Mouse (Mus musculus) CH12F3 (cell line): ENCODE data around the gene Rnf43.

Experiments
- in situ Hi-C: fragments of 300-500 bp; cut with MboI; formaldehyde crosslinking; loops from 2 replicates; pipeline ENCODE4 v1.14.3; 2020; ENCODE audit warnings: low sequenced_read_pairs

Rnf43 gene

GRCm38 (mm10) chr11:87675606-87676005, 13.1 kb downstream of the Rnf43 start:
- in situ Hi-C loops = no loop called here

GRCm38 (mm10) chr11:87677756-87678155, 15.2 kb downstream of the Rnf43 start:
- in situ Hi-C loops = no loop called here

GRCm38 (mm10) chr11:87678545-87678944, 16.0 kb downstream of the Rnf43 start:
- in situ Hi-C loops = no loop called here

- in situ Hi-C loops = no loop called here
Measured at GRCm38 (mm10) chr11:87678976-87679375, 16.5 kb downstream of the Rnf43 start.

GRCm38 (mm10) chr11:87680786-87681185, 18.3 kb downstream of the Rnf43 start:
- in situ Hi-C loops = no loop called here

- in situ Hi-C loops = no loop called here
Measured at GRCm38 (mm10) chr11:87682096-87682495, 19.6 kb downstream of the Rnf43 start.

- in situ Hi-C loops = no loop called here
Measured at GRCm38 (mm10) chr11:87682838-87683571, 20.5 kb downstream of the Rnf43 start.

- in situ Hi-C loops = no loop called here
Measured at GRCm38 (mm10) chr11:87686407-87686806, 23.9 kb downstream of the Rnf43 start.

- in situ Hi-C loops = no loop called here
Measured at GRCm38 (mm10) chr11:87687246-87688225, 25.0 kb downstream of the Rnf43 start.

GRCm38 (mm10) chr11:87688478-87689203, 26.1 kb downstream of the Rnf43 start:
- in situ Hi-C loops = no loop called here

GRCm38 (mm10) chr11:87689402-87689808, 26.9 kb downstream of the Rnf43 start:
- in situ Hi-C loops = no loop called here

GRCm38 (mm10) chr11:87690054-87690740, 27.7 kb downstream of the Rnf43 start:
- in situ Hi-C loops = no loop called here

- in situ Hi-C loops = no loop called here
Measured at GRCm38 (mm10) chr11:87697131-87697682, 34.7 kb downstream of the Rnf43 start.

- in situ Hi-C loops = no loop called here
Measured at GRCm38 (mm10) chr11:87698126-87698525, 35.6 kb downstream of the Rnf43 start.

GRCm38 (mm10) chr11:87701108-87701507, 38.6 kb downstream of the Rnf43 start:
- in situ Hi-C loops = no loop called here

GRCm38 (mm10) chr11:87701877-87702620, 39.5 kb downstream of the Rnf43 start:
- in situ Hi-C loops = no loop called here

- in situ Hi-C loops = no loop called here
Measured at GRCm38 (mm10) chr11:87703654-87704053, 41.1 kb downstream of the Rnf43 start.

- in situ Hi-C loops = no loop called here
Measured at GRCm38 (mm10) chr11:87704289-87704688, 41.8 kb downstream of the Rnf43 start.

GRCm38 (mm10) chr11:87707570-87707969, 45.0 kb downstream of the Rnf43 start:
- in situ Hi-C loops = no loop called here

GRCm38 (mm10) chr11:87708979-87709378, 46.5 kb downstream of the Rnf43 start:
- in situ Hi-C loops = no loop called here
